Mouse (Mus musculus) CH12.LX (cell line): Measurements from ENCODE around the gene Tbl2. TPM values are rescaled to one million over a fixed set of nuclear protein-coding genes. Genes with fewer than 3 reads are reported as not detected.

Experiments
- DNase-seq: peaks from one replicate; pipeline ENCODE4 v3.0.0-alpha.2; 2013; ENCODE audit errors: extremely low read depth
- H3K27ac ChIP-seq: 2 replicates; pipeline ENCODE4 v1.5.1; 2012; ENCODE audit warnings: low read depth, mild to moderate bottlenecking, control low read depth, moderate library complexity; ENCODE audit not compliant: insufficient read depth
- H3K27me3 ChIP-seq: replicated peaks from 2 replicates; pipeline ENCODE3; 2012; ENCODE audit warnings: inconsistent platforms
- H3K36me3 ChIP-seq, 2 experiments: replicated peaks in 1 of 2; 2 replicates each; pipeline versions ENCODE3 to v1.6.1; 2012; ENCODE audit warnings: inconsistent platforms in 1 of 2, low read length in 1 of 2, mild to moderate bottlenecking in 1 of 2, mixed read lengths in 1 of 2, moderate library complexity in 1 of 2; ENCODE audit not compliant: control insufficient read depth in 1 of 2, insufficient read depth in 1 of 2
- H3K4me1 ChIP-seq, 2 experiments: 2 replicates each; pipeline ENCODE4 v1.6.1; 2012; ENCODE audit warnings: inconsistent platforms in 1 of 2, moderate library complexity in 1 of 2; ENCODE audit not compliant: insufficient read depth in 2 of 2, control insufficient read depth in 1 of 2
- H3K4me2 ChIP-seq: 2 replicates; pipeline ENCODE4 v1.6.1; 2012; ENCODE audit warnings: low read depth, mild to moderate bottlenecking, control low read depth; ENCODE audit not compliant: poor library complexity, insufficient read depth, severe bottlenecking
- H3K4me3 ChIP-seq, 3 experiments: fragments of 150-350 bp in 1 of 3; sonication (generic) in 1 of 3; replicated peaks in 1 of 3; 2 replicates each; pipeline versions ENCODE3 to v1.5.1; 2011 to 2012; ENCODE audit warnings: low read depth in 2 of 3, low read length in 2 of 3, mild to moderate bottlenecking in 2 of 3, moderate library complexity in 2 of 3, control low read depth in 1 of 3, improper control_type of control experiment in 1 of 3, inconsistent platforms in 1 of 3, mixed read lengths in 1 of 3; ENCODE audit not compliant: poor library complexity in 1 of 3
- H3K79me2 ChIP-seq: replicated peaks from 2 replicates; pipeline ENCODE4 v1.6.1; 2012; ENCODE audit warnings: mild to moderate bottlenecking, moderate library complexity; ENCODE audit not compliant: control insufficient read depth, poor library complexity, insufficient read depth, severe bottlenecking; ENCODE audit errors: extremely low read depth
- H3K9ac ChIP-seq: 2 replicates; pipeline ENCODE4 v1.6.1; 2012; ENCODE audit warnings: low read depth, mild to moderate bottlenecking, control low read depth, moderate library complexity; ENCODE audit not compliant: insufficient read depth
- H3K9me3 ChIP-seq: replicated peaks from 2 replicates; pipeline ENCODE3; 2012; ENCODE audit warnings: low read length, inconsistent platforms, mixed read lengths
- BHLHE40 ChIP-seq: IDR thresholded peaks from 2 replicates; pipeline ENCODE4 v1.6.1; 2011; ENCODE audit warnings: mild to moderate bottlenecking, low read depth, low read length, improper control_type of control experiment
- CHD1 ChIP-seq: IDR thresholded peaks from 2 replicates; pipeline ENCODE4 v1.6.1; 2012; ENCODE audit warnings: low read depth, low read length, improper control_type of control experiment, inconsistent platforms
- CHD2 ChIP-seq: IDR thresholded peaks from 2 replicates; pipeline ENCODE4 v1.6.1; 2011; ENCODE audit warnings: low read length, improper control_type of control experiment
- CTCF ChIP-seq, 2 experiments: IDR thresholded peaks in 1 of 2; conservative IDR thresholded peaks in 1 of 2; 2 replicates each; pipeline ENCODE4 v1.5.1; 2011 to 2012; ENCODE audit warnings: low read depth in 2 of 2, low read length in 2 of 2, improper control_type of control experiment in 1 of 2, inconsistent platforms in 1 of 2, mild to moderate bottlenecking in 1 of 2, moderate library complexity in 1 of 2
- E2F4 ChIP-seq: IDR thresholded peaks from 2 replicates; pipeline ENCODE4 v1.6.1; 2011; ENCODE audit warnings: low read depth, low read length, improper control_type of control experiment; ENCODE audit not compliant: insufficient replicate concordance
- ELF1 ChIP-seq: IDR thresholded peaks from 2 replicates; pipeline ENCODE4 v1.6.1; 2014; ENCODE audit warnings: low read depth, mild to moderate bottlenecking, inconsistent platforms, low read length, improper control_type of control experiment
- EP300 ChIP-seq: IDR thresholded peaks from 2 replicates; pipeline ENCODE4 v1.6.1; 2011; ENCODE audit warnings: low read length, improper control_type of control experiment
- ETS1 ChIP-seq: conservative IDR thresholded peaks from 2 replicates; pipeline ENCODE4 v1.6.1; 2012; ENCODE audit warnings: low read depth, mild to moderate bottlenecking, inconsistent platforms, low read length, improper control_type of control experiment, moderate library complexity
- GABPA ChIP-seq: IDR thresholded peaks from 2 replicates; pipeline ENCODE4 v1.6.1; 2012; ENCODE audit warnings: low read depth, low read length, improper control_type of control experiment, inconsistent platforms; ENCODE audit not compliant: insufficient replicate concordance
- HCFC1 ChIP-seq: IDR thresholded peaks from 2 replicates; pipeline ENCODE4 v1.6.1; 2012; ENCODE audit warnings: low read depth, mild to moderate bottlenecking, inconsistent platforms, low read length, improper control_type of control experiment
- IRF4 ChIP-seq: IDR thresholded peaks from 2 replicates; pipeline ENCODE4 v1.6.1; 2014; ENCODE audit warnings: low read depth, mild to moderate bottlenecking, inconsistent platforms, low read length, improper control_type of control experiment
- JUN ChIP-seq: IDR thresholded peaks from 2 replicates; pipeline ENCODE4 v1.6.1; 2011; ENCODE audit warnings: low read depth, mild to moderate bottlenecking, low read length, improper control_type of control experiment, moderate library complexity; ENCODE audit not compliant: insufficient read depth
- JUND ChIP-seq: conservative IDR thresholded peaks from 2 replicates; pipeline ENCODE4 v1.6.1; 2011; ENCODE audit warnings: low read depth, low read length, improper control_type of control experiment
- KAT2A ChIP-seq: IDR thresholded peaks from 2 replicates; pipeline ENCODE4 v1.6.1; 2012; ENCODE audit warnings: low read length, improper control_type of control experiment, inconsistent platforms; ENCODE audit not compliant: insufficient replicate concordance
- MAFK ChIP-seq: IDR thresholded peaks from 2 replicates; pipeline ENCODE4 v1.6.1; 2011; ENCODE audit warnings: low read length, improper control_type of control experiment; ENCODE audit not compliant: insufficient replicate concordance
- MAX ChIP-seq: IDR thresholded peaks from 2 replicates; pipeline ENCODE4 v1.6.1; 2011; ENCODE audit warnings: low read length, improper control_type of control experiment
- MAZ ChIP-seq: IDR thresholded peaks from 2 replicates; pipeline ENCODE4 v1.6.1; 2012; ENCODE audit warnings: low read depth, mild to moderate bottlenecking, inconsistent platforms, low read length, improper control_type of control experiment, moderate library complexity
- MEF2A ChIP-seq: IDR thresholded peaks from 2 replicates; pipeline ENCODE4 v1.6.1; 2014; ENCODE audit warnings: low read depth, mild to moderate bottlenecking, inconsistent platforms, low read length, improper control_type of control experiment, borderline replicate concordance
- MXI1 ChIP-seq: IDR thresholded peaks from 2 replicates; pipeline ENCODE4 v1.6.1; 2011; ENCODE audit warnings: mild to moderate bottlenecking, low read depth, low read length, improper control_type of control experiment
- MYC ChIP-seq: IDR thresholded peaks from 2 replicates; pipeline ENCODE4 v1.6.1; 2011; ENCODE audit warnings: low read depth, mild to moderate bottlenecking, improper control_type of control experiment, low read length
- NELFE ChIP-seq: IDR thresholded peaks from 2 replicates; pipeline ENCODE4 v1.6.1; 2011; ENCODE audit warnings: low read depth, low read length, improper control_type of control experiment
- NRF1 ChIP-seq: IDR thresholded peaks from 2 replicates; pipeline ENCODE4 v1.6.1; 2014; ENCODE audit warnings: low read depth, mild to moderate bottlenecking, inconsistent platforms, low read length, improper control_type of control experiment, moderate library complexity
- PAX5 ChIP-seq: IDR thresholded peaks from 2 replicates; pipeline ENCODE4 v1.6.1; 2012; ENCODE audit warnings: low read length, inconsistent platforms, mixed read lengths
- POLR2A ChIP-seq: IDR thresholded peaks from 2 replicates; pipeline ENCODE4 v1.6.1; 2011; ENCODE audit warnings: low read depth, mild to moderate bottlenecking, improper control_type of control experiment, low read length
- POLR2AphosphoS2 ChIP-seq: IDR thresholded peaks from 2 replicates; pipeline ENCODE4 v1.6.1; 2011; ENCODE audit warnings: low read depth, low read length, improper control_type of control experiment
- RAD21 ChIP-seq: IDR thresholded peaks from 2 replicates; pipeline ENCODE4 v1.6.1; 2011; ENCODE audit warnings: low read depth, mild to moderate bottlenecking, low read length, improper control_type of control experiment, moderate library complexity
- RCOR1 ChIP-seq: conservative IDR thresholded peaks from 2 replicates; pipeline ENCODE4 v1.6.1; 2012; ENCODE audit warnings: low read depth, mild to moderate bottlenecking, inconsistent platforms, low read length, improper control_type of control experiment
- SIN3A ChIP-seq: IDR thresholded peaks from 2 replicates; pipeline ENCODE4 v1.6.1; 2012; ENCODE audit warnings: low read length, improper control_type of control experiment, inconsistent platforms
- SMC3 ChIP-seq: IDR thresholded peaks from 2 replicates; pipeline ENCODE4 v1.6.1; 2011; ENCODE audit warnings: low read depth, low read length, improper control_type of control experiment
- TBP ChIP-seq: conservative IDR thresholded peaks from 2 replicates; pipeline ENCODE4 v1.6.1; 2011; ENCODE audit warnings: low read depth, low read length, improper control_type of control experiment
- TCF12 ChIP-seq: IDR thresholded peaks from 2 replicates; pipeline ENCODE4 v1.6.1; 2014; ENCODE audit warnings: low read depth, mild to moderate bottlenecking, inconsistent platforms, low read length, improper control_type of control experiment
- UBTF ChIP-seq: IDR thresholded peaks from 2 replicates; pipeline ENCODE4 v1.6.1; 2012; ENCODE audit warnings: low read depth, mild to moderate bottlenecking, inconsistent platforms, low read length, improper control_type of control experiment, moderate library complexity
- USF1 ChIP-seq: IDR thresholded peaks from 2 replicates; pipeline ENCODE4 v1.6.1; 2014; ENCODE audit warnings: low read depth, mild to moderate bottlenecking, inconsistent platforms, low read length, improper control_type of control experiment
- USF2 ChIP-seq: conservative IDR thresholded peaks from 2 replicates; pipeline ENCODE4 v1.6.1; 2011; ENCODE audit warnings: low read depth, low read length, improper control_type of control experiment
- ZC3H11A ChIP-seq: IDR thresholded peaks from 2 replicates; pipeline ENCODE4 v1.6.1; 2012; ENCODE audit warnings: low read depth, mild to moderate bottlenecking, inconsistent platforms, low read length, improper control_type of control experiment
- ZKSCAN1 ChIP-seq: IDR thresholded peaks from 2 replicates; pipeline ENCODE4 v1.6.1; 2012; ENCODE audit warnings: low read depth, inconsistent platforms, low read length, improper control_type of control experiment, borderline replicate concordance
- ZMIZ1 ChIP-seq: IDR thresholded peaks from 2 replicates; pipeline ENCODE4 v1.6.1; 2012; ENCODE audit warnings: low read depth, mild to moderate bottlenecking, inconsistent platforms, low read length, improper control_type of control experiment
- ZNF384 ChIP-seq: IDR thresholded peaks from 2 replicates; pipeline ENCODE4 v1.6.1; 2012; ENCODE audit warnings: low read depth, low read length, improper control_type of control experiment, inconsistent platforms
- dilution Hi-C: fragments of 300-500 bp; cut with MboI; formaldehyde crosslinking; loops from 2 replicates; pipeline ENCODE4 v1.14.3; 2020; ENCODE audit warnings: low sequenced_read_pairs; ENCODE audit not compliant: extremely low pct_unique_long_range_greater_than_20kb, extremely low pct_ligation_motif_present
- in situ Hi-C: fragments of 300-500 bp; cut with MboI; formaldehyde crosslinking; loops from 3 replicates; pipeline ENCODE4 v1.14.3; 2019; ENCODE audit warnings: low sequenced_read_pairs, low pct_ligation_motif_present, low pct_unique_long_range_greater_than_20kb, mixed read lengths
- polyA plus RNA-seq: library from polyadenylated mRNA; unstranded; fragments of >175 nt; gene quantifications from 2 replicates; pipeline ENCODE4 v1.2.1, GENCODE M21; 2012; ENCODE audit warnings: low read depth; ENCODE audit not compliant: insufficient read length
- total RNA-seq, 2 experiments: library from RNA; depleted of rRNA; stranded (reverse); fragments of 300-350 nt in 1 of 2; fragments of >200 nt in 1 of 2; gene quantifications; 2 replicates each; pipeline ENCODE4 v1.2.3; 2012 to 2014

Tbl2 gene
- total RNA-seq (2012; rRNA removed) (26.3 and 31.9 TPM in 2 replicates), total RNA-seq (2014; rRNA removed) (20.0 and 21.7 TPM in 2 replicates), polyA plus RNA-seq (24.8 and 25.2 TPM in 2 replicates)

GRCm38 (mm10) chr5:135149053-135149819 is at the start of gene Tbl2:
Gene Tbl2, plus strand, starts transcription at chr5:135149657.
- peak; percentile 100 for DNase-seq
- Histone ChIP-seq H3K4me1 (peaks cover 0 to 16% of the 10 kb centered on the region in 2 experiments; a peak in 2 of 4 replicates), H3K9me3 (no peaks in the 10 kb centered on the region), H3K4me2 (peak within 1 kb of the TSS; percentile 72), H3K9ac (peak within 1 kb of the TSS; percentile 70), H3K36me3 (peaks cover 12 to 24% of the 10 kb centered on the region in 2 experiments), H3K79me2 (peaks cover 11% of the 10 kb centered on the region), H3K27me3 (peaks cover 2% of the 10 kb centered on the region), H3K27ac (peak within 1 kb of the TSS; percentile 87), H3K4me3 (peak within 1 kb of the TSS; percentile 80 to 95 (median 91))
- in situ Hi-C loops (no loop called here), dilution Hi-C loops (no loop called here)
- TF ChIP-seq ELF1 (peak; percentile 72), ZMIZ1 (peak; percentile 88), TCF12 (peak; percentile 76), JUN (no peak), PAX5 (no peak), MEF2A (no peak), POLR2A (peak; percentile 91), ZC3H11A (no peak), RAD21 (no peak), ZNF384 (no peak), TBP (no peak), HCFC1 (peak; percentile 53), CTCF (conservative IDR thresholded peaks at IDR 0.05 in 1 of 2, IDR thresholded peaks at IDR 0.05 in 1 of 2; ENCODE audit: low read depth in 2 of 2, low read length in 2 of 2) (no peak), USF1 (peak; percentile 86), E2F4 (no peak), UBTF (peak; percentile 32; the same call in 1 of the 2 replicates), MAX (peak; percentile 85), NRF1 (no peak), JUND (no peak), USF2 (peak; percentile 81), MAZ (no peak), ZKSCAN1 (no peak), MXI1 (peak; percentile 97), CHD1 (no peak), GABPA (no peak), ETS1 (peak; percentile 52), POLR2AphosphoS2 (no peak), MAFK (no peak), EP300 (no peak), NELFE (peak; percentile 82), BHLHE40 (peak; percentile 100), IRF4 (no peak; the same call in 1 of the 2 replicates), MYC (no peak; the same call in 1 of the 2 replicates), SMC3 (no peak), KAT2A (no peak), CHD2 (no peak), SIN3A (peak; percentile 89), RCOR1 (0 out of 2 replicates have a peak, but pooled peaks have one; percentile 19)
